Mouse (Mus musculus) spleen, postnatal 4 days (tissue): ENCODE measurements around the gene Oaz1.
"Not testable (repeated sequence)": the region's sequence is repeated elsewhere in the genome, so short reads cannot be mapped to it uniquely, and the experiment has no call there.

ENCODE experiments used
- DNase-seq, 2 experiments: peaks; one replicate each; pipeline ENCODE4 v3.0.0; 2022; ENCODE audit warnings: low spot score in 2 of 2

The Oaz1 gene

DNA sequence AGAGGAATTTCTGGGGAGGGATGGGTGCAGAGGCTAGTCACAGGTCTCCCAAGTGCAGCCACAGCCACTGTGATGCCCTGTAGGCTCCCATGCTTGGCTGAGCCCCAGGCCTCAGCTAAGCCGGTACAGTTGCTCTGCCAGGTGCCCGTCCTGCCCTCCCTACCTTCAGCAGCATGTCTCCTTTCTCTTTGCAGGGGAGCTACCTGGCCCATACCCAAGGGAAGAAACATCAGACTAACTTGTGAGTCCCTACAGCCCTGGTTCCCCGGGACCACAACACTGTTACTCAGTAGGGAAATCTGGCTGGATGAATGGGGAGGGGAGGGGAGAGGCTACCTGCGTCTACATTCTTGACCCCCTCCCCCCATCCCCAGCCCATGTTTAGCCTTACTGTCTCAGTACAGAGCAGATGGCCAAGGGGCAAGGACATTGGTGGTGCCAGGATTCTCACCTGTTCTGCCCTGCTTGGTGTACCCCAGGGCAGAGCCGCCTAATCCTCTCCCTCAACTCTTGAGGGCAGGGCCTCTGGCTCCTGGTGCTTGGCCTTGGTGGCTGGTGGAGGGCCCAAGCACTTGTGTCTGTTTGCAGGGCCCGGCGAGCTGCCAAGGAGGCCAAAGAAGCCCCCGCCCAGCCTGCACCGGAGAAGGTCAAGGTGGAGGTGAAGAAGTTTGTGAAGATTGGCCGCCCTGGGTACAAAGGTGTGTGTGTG, 24.1 kb upstream of the Oaz1 start:
- no peak for DNase-seq

DNA sequence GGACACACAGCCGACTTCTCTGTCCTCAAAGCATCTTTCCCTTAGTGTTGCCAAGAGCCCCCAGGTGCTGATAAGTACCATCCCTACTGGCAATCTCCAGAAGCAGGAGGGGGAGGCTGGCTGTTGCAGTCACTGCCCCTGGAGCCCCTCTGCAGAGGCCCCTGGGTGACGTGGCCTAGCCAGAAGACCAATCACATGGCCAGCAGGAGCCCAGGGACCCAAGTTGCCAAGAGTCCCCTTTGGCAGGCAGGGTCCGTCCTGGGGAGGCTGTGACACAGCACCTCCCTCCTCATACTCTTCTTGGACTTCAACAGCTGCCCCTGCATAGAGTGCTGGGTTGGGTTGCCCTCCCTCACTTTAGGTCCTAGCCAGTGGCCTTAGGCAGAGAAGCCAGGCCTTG, 23.5 kb upstream of the Oaz1 start:
- DNase-seq: no peak

DNA sequence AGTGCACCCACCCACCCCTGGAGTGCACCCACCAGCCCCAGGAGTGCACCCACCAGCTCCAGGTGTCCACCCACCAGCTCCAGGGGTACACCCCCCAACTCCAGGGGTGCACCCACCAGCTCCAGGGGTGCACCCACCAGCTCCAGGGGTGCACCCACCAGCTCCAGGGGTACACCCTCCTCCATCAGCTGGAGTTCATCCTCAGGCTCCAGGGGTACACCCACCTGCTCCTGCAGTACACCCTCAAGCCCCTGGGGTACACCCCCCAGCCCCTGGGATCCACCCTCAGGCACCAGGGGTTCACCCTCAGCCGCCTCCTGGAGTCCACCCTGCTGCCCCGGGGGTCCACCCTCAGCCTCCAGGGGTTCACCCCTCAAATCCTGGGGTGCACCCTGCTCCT, 22.1 kb upstream of the Oaz1 start:
- DNase-seq: no peak

DNA sequence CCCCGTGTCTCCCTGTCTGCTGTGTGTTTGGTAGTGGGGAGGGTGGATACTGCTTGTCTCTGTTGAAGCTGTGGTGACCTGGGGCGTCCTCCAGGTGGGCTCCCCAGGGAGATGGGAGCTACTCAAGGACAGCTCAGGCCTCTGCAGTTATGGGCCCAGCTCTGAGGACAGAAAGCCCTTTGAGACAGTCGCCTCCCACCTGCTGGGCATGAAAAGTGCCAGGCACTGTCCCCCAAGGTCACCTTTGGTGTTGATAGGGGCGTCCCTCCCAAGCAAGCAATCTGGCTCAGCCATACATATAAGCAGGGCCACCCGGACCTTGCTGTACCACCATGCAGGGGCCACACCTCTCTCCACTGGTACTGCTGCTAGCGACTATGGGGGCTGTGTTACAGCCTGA, 21.5 kb upstream of the Oaz1 start, which contains the start of gene Amh:
Amh (plus strand) TSS at position 328 of the 400 bp plus-strand sequence.
- no peak for DNase-seq

DNA sequence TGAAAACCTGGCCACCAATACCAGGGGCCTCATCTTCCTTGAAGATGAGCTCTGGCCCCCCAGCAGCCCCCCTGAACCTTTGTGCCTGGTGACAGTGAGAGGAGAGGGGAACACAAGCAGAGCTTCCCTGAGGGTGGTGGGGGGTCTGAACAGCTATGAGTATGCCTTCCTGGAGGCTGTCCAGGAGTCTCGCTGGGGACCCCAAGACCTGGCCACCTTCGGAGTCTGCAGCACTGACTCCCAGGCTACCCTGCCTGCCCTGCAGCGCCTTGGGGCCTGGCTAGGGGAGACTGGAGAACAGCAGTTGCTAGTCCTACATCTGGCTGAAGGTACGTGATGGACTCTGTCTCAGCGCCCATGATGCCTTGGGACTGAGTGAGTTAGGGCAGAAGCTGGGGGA, 21.1 kb upstream of the Oaz1 start:
- DNase-seq: no peak

DNA sequence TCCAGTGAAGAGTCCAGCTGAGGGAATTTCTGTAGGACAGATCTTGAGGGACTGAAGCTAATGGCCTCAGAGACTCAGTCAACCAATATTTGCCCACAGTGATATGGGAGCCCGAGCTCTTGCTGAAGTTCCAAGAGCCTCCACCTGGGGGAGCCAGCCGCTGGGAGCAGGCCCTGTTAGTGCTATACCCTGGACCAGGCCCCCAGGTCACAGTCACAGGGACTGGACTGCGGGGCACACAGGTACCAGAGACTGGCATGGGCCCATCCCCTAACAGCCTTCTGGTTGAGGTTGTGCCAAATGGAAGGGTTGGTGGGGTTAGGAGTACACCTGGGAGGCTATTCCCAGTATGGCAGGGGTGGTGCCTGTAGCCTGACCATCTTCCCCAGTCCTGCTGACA, 20.5 kb upstream of the Oaz1 start:
- DNase-seq: peak; percentile 87 to 96

DNA sequence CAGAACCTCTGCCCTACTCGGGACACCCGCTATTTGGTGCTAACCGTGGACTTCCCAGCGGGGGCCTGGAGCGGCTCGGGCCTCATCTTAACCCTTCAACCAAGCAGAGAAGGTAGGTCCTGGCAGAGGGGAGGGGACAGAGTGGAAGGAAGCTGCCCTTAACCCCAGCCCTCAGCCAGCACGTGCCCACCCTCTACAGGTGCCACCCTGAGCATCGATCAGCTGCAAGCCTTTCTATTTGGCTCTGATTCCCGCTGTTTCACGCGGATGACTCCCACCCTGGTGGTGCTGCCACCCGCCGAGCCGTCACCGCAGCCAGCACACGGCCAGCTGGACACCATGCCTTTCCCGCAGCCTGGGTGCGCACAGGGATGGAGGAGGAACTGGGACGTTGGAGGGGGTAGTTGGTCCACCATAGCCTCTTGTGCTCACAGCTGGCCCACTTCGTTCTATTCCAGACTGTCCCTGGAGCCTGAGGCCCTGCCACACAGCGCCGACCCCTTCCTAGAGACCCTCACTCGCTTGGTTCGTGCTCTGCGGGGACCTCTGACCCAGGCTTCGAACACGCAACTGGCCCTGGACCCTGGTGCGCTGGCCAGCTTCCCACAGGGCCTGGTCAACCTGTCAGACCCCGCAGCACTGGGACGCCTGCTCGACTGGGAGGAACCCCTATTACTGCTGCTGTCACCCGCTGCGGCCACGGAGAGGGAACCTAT, 20.0 kb upstream of the Oaz1 start:
- peak in 1 of 2 experiments; percentile 72 for DNase-seq

DNA sequence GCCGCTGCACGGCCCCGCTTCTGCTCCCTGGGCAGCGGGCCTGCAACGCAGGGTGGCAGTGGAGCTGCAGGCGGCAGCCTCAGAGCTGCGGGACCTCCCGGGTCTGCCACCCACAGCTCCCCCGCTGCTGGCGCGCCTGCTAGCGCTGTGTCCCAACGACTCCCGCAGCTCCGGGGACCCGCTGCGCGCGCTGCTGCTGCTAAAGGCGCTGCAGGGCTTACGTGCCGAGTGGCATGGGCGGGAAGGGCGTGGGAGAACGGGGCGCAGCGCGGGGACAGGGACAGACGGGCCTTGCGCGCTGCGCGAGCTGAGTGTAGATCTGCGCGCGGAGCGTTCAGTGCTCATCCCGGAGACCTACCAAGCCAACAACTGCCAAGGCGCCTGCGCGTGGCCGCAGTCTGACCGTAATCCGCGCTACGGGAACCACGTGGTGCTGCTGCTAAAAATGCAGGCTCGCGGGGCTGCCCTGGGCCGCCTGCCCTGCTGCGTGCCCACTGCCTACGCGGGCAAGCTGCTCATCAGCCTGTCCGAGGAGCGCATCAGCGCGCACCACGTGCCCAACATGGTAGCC, 19.3 kb upstream of the Oaz1 start:
- DNase-seq: peak; percentile 52 to 78

DNA sequence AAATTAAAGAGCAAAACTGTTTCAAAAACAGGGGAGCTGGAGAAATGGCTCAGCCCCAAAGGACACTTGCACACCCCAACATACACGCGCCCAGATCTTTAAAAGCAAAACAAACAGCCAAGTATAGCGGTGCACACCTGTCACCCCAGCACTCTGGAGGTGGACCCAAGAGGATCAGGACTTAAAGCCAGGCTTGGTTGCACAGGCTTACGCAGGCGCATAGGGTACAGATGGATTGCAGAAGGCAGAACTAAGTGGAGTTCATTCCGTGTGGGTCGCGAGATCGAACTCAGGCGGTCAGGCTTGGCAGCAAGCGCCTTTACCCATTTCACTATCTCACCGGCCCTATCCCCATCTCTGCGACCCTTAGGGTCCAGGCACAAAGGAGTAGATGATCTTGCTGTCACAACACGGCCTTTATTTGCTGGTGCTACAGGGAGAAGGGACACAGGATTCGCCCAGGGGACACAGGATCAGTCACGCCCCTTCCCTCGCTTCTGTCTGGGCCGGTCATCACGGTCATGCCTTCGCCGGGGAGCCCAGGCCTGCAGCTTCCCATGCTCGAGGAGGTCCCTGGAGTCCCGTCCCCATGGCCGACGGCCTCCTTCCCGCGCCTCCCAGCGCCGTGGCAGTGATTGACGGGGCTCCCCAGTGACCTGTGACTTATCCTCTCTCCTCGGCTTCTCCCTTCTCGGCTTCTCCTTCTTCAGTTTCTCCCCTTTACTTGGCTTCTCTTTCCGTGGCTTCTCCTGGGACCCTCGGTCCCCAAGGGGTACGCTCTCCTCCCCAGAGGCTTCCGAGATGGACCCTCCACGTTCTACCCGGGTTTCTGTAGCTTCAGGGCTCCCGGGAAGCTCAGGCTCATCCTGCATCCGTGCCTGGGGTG, 18.1 kb upstream of the Oaz1 start:
- no peak for DNase-seq

DNA sequence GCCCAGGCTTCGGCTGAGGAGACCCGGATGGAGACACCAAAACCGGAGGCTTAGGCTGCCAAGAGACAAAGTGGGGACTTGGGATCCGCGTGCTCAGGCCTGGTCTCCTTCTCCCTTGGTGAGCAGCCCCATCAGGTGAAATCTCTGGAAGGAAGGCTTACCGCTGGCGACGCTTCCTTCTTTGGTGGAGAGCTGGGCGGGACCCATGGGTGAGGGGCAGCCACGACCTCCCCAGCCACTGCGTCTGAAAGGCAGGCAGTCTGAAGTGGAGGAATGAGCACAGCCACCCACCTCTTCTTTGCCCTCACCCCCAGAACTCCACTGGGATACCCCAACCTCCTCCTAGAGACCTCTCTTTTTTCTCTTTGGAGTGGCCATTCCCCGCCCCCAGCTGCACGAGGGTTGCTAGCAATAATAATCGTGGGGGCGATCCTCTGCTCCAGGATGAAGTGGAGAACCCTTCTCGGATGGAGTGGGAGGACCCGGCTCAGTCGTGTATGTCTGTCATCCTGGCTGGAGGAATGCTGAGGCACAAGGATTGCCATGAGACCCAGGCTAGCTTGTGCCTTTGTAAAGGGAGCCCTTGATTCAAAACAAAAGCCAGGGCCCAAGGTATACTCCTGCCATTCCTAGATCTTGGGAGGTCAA, 17.3 kb upstream of the Oaz1 start:
- DNase-seq: no peak

DNA sequence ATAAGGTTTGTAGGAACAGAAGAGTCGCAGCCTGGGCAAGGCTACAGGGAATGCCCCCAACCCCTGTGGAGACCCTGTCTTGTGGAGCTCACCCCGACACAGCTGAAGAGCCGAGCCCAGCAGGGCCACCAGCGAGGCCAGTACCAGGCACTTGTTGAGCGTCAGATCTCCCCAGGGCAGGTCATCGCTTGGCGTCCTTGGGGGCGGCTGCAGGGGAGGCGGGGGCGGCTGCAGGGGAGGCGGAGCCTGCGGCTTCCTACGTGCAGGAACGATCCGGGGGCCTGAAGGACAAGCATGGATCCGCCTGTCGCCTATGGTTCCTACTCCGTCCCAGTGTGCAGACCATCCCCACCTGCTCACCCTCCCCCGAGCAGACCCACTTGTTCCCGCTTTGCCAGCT, 16.4 kb upstream of the Oaz1 start:
- no peak for DNase-seq

DNA sequence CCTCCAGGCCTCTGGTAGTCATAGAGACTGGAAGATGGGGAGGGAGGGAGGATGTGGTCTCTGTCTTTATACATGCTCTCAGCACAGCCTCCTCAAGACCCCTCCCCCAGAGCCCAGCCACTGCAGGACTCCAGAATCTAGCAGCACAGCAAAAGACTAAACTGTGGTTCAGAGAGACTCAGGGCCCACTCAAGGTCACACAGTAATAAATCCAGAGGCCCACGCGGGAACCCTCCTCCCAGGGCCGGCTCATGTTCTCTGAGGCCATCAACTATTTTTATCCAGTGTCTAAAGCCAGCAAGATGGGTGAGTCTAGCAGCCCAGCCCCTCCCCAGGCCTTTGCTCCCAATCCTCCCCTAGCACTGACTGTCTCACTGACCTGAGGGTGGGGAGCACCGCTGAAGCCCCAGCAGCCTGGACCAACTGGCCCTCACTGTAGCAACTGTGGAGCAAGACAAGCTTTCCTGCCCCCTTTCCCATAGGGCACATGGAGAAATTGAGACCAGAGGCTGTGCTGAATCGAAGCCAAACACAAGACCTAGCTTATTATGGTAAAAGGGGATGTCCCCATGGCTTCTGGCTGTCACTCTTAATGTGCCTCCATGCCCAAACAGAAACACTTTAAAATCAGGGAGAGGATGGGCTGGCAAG, 13.9 kb upstream of the Oaz1 start:
- no peak for DNase-seq

DNA sequence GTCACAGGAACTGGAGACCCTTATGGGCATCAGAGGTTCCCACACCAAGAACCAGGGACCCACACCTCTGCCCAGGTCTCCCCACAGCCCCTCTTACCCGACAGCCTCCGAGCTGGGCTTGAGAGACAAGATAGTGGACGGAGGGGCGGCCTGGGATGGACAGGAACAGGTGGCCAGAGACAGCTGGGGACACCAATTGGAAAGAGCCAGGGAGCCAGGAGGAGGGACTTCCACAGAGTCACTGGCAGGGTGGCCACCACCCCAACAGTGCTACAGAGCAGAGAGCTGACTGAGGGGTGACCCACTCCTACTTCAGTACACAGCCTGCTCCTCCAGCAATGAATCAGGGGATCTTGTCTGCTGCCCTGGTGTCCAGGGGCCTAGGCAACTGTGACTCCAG, 13.1 kb upstream of the Oaz1 start, which contains the start of gene Jsrp1:
Jsrp1 (minus strand) TSS at position 133 of the 400 bp plus-strand sequence.
- no peak for DNase-seq

DNA sequence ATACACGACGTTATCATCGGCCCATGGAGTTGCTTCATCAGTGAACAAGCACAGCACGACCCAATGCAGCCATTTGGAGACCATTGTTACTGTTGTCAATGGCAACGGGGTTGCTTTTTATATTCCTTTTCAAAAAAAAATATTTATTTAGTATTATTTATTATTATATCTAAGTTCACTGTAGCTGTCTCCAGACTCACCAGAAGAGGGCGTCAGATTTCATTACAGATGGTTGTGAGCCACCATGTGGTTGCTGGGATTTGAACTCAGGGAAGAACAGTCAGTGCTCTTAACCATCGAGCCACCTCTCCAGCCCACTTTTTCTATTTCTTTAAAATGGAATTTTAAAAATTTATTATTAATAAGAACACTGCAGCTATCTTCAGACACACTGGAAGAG, 11.7 kb upstream of the Oaz1 start:
- no peak for DNase-seq

DNA sequence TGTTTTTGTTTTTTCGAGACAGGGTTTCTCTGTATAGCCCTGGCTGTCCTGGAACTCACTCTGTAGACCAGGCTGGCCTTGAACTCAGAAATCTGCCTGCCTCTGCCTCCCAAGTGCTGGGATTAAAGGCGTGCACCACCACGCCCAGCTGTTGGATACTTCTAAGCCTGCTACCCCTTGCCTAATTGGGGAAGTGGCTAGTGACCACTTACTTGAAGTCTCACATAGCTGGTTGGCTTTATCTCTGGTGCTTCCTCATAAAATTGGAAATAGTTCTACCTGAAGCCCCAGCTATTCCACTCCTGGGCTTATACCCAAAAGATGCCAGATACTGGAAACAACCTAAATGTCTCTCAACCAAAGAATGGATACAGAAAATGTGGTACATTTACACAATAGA, 10.2 kb upstream of the Oaz1 start:
- not testable (repeated sequence) for DNase-seq

DNA sequence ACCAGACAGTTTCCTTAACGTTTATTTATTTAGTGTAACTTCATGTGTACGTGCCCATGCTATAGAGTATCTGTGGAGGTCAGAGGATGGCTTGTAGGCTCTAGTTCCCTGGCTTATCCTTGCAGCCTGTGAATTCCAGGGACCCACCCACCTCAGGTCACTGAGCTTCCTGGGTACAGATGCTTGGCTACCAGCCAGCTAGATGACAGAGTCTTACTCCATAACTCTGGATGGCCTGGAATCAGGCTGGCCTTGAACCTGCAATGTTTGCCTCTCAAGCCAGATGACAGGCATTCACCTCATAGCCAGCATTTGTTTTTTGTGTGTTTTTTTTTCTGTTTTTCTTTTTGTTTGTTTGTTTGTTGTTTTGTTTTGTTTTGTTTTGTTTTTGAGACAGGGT, 9.3 kb upstream of the Oaz1 start:
- no peak for DNase-seq

DNA sequence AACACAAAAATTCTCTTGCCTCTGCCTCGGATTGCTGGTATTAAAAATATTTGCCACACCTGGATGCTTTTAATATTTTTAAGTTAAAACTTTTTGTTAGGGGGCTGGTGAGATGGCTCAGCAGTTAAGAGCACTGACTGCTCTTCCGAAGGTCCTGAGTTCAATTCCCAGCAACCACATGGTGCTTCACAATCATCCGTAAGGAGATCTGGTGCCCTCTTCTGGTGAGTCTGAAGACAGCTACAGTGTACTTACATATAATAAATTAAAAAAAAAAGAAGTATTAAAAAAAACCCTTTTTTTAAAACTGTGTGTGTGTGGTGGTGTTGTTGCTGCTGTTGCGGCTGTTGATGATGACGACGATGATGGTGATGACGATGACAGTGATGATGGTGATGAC, 8.5 kb upstream of the Oaz1 start:
- DNase-seq: not testable (repeated sequence)

DNA sequence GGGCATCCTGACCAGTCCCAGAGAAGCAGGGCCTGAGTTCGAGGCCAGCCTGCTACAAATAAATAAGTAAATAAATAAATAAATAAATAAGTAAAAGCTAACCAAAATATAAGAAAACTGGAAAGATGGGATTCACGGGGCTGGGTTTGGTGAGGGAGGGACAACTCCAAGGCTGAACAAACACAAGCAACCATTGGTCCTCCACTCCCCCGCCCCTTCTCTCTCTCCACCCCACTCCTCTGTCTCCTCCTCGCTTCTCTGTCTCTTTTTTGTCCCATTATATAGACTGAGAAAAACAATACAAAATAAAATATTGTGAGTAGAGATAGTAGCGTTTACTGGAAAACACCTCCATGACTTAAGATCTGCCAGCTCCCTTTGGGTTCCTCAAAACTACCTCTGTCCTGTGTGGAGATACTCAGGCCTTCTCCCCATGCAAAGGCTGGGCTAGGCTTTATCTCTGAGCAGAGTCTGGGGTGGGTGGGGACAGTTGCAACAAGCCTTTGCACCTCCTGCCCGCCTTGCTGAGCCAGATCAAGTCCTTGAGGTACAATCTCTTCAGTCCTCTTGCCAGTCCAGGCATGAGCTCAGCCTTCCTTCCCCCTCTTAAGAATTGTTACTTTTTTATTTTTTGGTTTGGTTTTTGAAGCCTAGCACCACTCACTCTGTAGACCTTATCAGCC, 7.7 kb upstream of the Oaz1 start:
- peak; percentile 79 to 82 for DNase-seq

DNA sequence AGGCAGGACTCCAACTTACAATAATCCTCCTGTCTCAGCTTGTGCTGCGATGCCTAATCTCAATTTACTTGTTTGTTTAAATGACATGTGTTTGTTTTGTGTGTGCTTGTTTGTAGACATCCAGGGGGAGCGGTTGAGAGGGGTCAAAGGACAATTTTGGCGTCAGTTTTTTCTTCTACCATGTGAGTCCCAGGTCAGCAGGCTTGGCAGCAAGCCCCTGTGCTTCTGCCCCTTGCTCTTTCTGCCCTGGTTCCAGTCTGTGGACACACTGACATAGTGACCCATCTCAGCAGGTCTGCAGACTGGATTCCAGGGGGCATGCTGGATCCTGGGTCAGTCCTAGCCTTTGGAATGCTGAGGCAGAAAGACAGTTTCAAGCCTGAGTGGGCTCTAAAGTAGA, 7.0 kb upstream of the Oaz1 start:
- no peak for DNase-seq

DNA sequence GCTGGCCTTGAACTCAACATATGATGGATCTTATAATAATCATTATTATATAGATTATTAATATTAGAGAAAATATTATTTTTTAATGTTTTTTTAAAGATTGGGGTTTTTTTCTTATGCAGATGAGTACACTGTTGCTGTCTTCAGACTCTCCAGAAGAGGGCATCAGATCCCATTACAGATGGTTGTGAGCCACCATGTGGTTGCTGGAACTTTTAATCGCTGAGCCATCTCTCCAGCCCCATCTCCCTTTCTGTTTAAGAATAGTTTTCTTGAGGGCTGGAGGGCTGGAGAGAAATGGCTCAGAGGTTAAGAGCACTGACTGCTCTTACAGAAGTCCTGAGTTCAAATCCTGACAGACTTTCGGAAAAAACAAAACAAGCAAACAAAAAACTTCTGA, 4.5 kb upstream of the Oaz1 start:
- no peak for DNase-seq
